Mouse (Mus musculus) stomach, postnatal 0 days (tissue): Measurements from ENCODE around the gene Ak4.
A peak's percentile ranks its signal among the peaks of the same experiment; 100 is the strongest.

Source experiments
- CTCF ChIP-seq: IDR thresholded peaks from 2 replicates; pipeline ENCODE4 v1.5.1; 2016; ENCODE audit warnings: antibody characterized with exemption, low read depth, mild to moderate bottlenecking, moderate library complexity
- EP300 ChIP-seq: optimal IDR thresholded peaks from 2 replicates; pipeline ENCODE3; 2016; ENCODE audit warnings: antibody characterized with exemption

GRCm38 (mm10) chr4:101458341-101458740 lies 39.3 kb downstream of the Ak4 start:
- TF ChIP-seq CTCF (peak; percentile 82), EP300 (no peak)
